Mouse (Mus musculus) stomach, postnatal 0 days (tissue): ENCODE results near the gene Esrrg.

Experiments
- CTCF ChIP-seq: IDR thresholded peaks from 2 replicates; pipeline ENCODE4 v1.5.1; 2016; ENCODE audit warnings: antibody characterized with exemption, low read depth, mild to moderate bottlenecking, moderate library complexity
- EP300 ChIP-seq: optimal IDR thresholded peaks from 2 replicates; pipeline ENCODE3; 2016; ENCODE audit warnings: antibody characterized with exemption

- no peak for TF ChIP-seq CTCF
- TF ChIP-seq EP300 = no peak
These were observed 367.8 kb downstream of the Esrrg start for GRCm38 (mm10) chr1:187976353-187976730.
